Mouse (Mus musculus): ENCODE measurements around the gene Vim. TPM values are rescaled to one million over a fixed set of nuclear protein-coding genes. Genes with fewer than 3 reads are reported as not detected.

Gene Vim
- total RNA-seq (2021) = 100 to 1,000 TPM; 573 to 685 TPM
- long read RNA-seq, experiment 1, transcript Vim-201 (9 exons, 2,193 nt) = major isoform, 368 of 379 reads
- long read RNA-seq, experiment 1, partial matches to known transcripts = 7 of 379 reads
- long read RNA-seq, experiment 1, other reads (novel, unspliced or antisense) = 4 of 379 reads
- long read RNA-seq, experiment 2, transcript Vim-201 (9 exons, 2,193 nt) = major isoform, 244 of 254 reads
- long read RNA-seq, experiment 2, partial matches to known transcripts = 3 of 254 reads
- long read RNA-seq, experiment 2, other reads (novel, unspliced or antisense) = 4 of 254 reads

- DNase-seq = peak; percentile 94
These were observed at the start of gene Vim for GRCm38 (mm10) chr2:13573408-13574065. Vim (plus strand) TSS chr2:13573927.

GRCm38 (mm10) chr2:13526205-13526604 lies 47.5 kb upstream of the Vim start:
- no peak for DNase-seq

- no peak for DNase-seq
These were observed 46.6 kb upstream of the Vim start for GRCm38 (mm10) chr2:13527125-13527524.

GRCm38 (mm10) chr2:13527531-13527930 lies 46.2 kb upstream of the Vim start:
- no peak for DNase-seq

- no peak for DNase-seq
These were observed 44.3 kb upstream of the Vim start for GRCm38 (mm10) chr2:13529253-13529933.

- DNase-seq = no peak
These were observed 43.1 kb upstream of the Vim start for GRCm38 (mm10) chr2:13530639-13531038.

- DNase-seq = no peak
These were observed 37.0 kb upstream of the Vim start for GRCm38 (mm10) chr2:13536747-13537146.

GRCm38 (mm10) chr2:13537733-13538132 lies 36.0 kb upstream of the Vim start:
- DNase-seq = no peak

- no peak for DNase-seq
These were observed 35.5 kb upstream of the Vim start for GRCm38 (mm10) chr2:13538258-13538657.

- no peak for DNase-seq
These were observed 34.9 kb upstream of the Vim start for GRCm38 (mm10) chr2:13538704-13539377.

- DNase-seq = no peak
These were observed 33.9 kb upstream of the Vim start for GRCm38 (mm10) chr2:13539860-13540259.

- no peak for DNase-seq
These were observed 30.1 kb upstream of the Vim start for GRCm38 (mm10) chr2:13543519-13544124.

- DNase-seq = peak; percentile 78
These were observed 29.4 kb upstream of the Vim start, which contains the start of gene Trdmt1 for GRCm38 (mm10) chr2:13544193-13544824. Trdmt1 (minus strand) TSS chr2:13544668.

- no peak for DNase-seq
These were observed 25.0 kb upstream of the Vim start for GRCm38 (mm10) chr2:13548749-13549148.

- no peak for DNase-seq
These were observed 19.8 kb upstream of the Vim start for GRCm38 (mm10) chr2:13553966-13554365.

GRCm38 (mm10) chr2:13556239-13556638 lies 17.5 kb upstream of the Vim start:
- no peak for DNase-seq

GRCm38 (mm10) chr2:13557145-13558030 lies 16.3 kb upstream of the Vim start:
- no peak for DNase-seq

- no peak for DNase-seq
These were observed 15.0 kb upstream of the Vim start for GRCm38 (mm10) chr2:13558607-13559262.

- no peak for DNase-seq
These were observed 14.4 kb upstream of the Vim start for GRCm38 (mm10) chr2:13559303-13559702.

- DNase-seq = no peak
These were observed 14.0 kb upstream of the Vim start for GRCm38 (mm10) chr2:13559729-13560128.

Measured in gastrocnemius, postnatal 10 days (tissue).